Mouse (Mus musculus) kidney, adult 2 months (tissue): ENCODE measurements around the gene Tax1bp1. TPM values are rescaled to one million over a fixed set of nuclear protein-coding genes. Genes with fewer than 3 reads are reported as not detected.

ENCODE experiments used
- DNase-seq: peaks from one replicate; pipeline ENCODE4 v3.0.0; 2021
- H3K27ac ChIP-seq: fragments of 200-500 bp; 2 replicates; pipeline ENCODE4 v1.5.1; 2012; ENCODE audit warnings: low read depth, low read length, control low read depth, inconsistent platforms; ENCODE audit not compliant: insufficient read depth
- H3K27me3 ChIP-seq: fragments of 200-500 bp; replicated peaks from 2 replicates; pipeline ENCODE4 v1.6.1; 2012; ENCODE audit warnings: mild to moderate bottlenecking, moderate library complexity, low read length, inconsistent platforms; ENCODE audit not compliant: control insufficient read depth, insufficient read depth
- H3K36me3 ChIP-seq: fragments of 200-500 bp; 2 replicates; pipeline ENCODE4 v1.6.1; 2012; ENCODE audit warnings: mild to moderate bottlenecking, moderate library complexity, low read length, inconsistent platforms; ENCODE audit not compliant: control insufficient read depth, insufficient read depth
- H3K4me1 ChIP-seq: fragments of 200-500 bp; 2 replicates; pipeline ENCODE4 v1.6.1; 2011; ENCODE audit warnings: low read length; ENCODE audit not compliant: control insufficient read depth, insufficient read depth
- H3K4me3 ChIP-seq: fragments of 200-500 bp; 2 replicates; pipeline ENCODE4 v1.5.1; 2011; ENCODE audit warnings: mild to moderate bottlenecking, low read depth, low read length, control low read depth; ENCODE audit not compliant: insufficient read depth
- CTCF ChIP-seq: fragments of 200-500 bp; conservative IDR thresholded peaks from 2 replicates; pipeline ENCODE4 v1.5.1; 2011; ENCODE audit warnings: low read depth, mild to moderate bottlenecking, control low read depth, low read length, moderate library complexity, mixed read lengths; ENCODE audit not compliant: insufficient read depth, insufficient read length
- POLR2A ChIP-seq: fragments of 200-500 bp; IDR thresholded peaks from one replicate; pipeline ENCODE4 v1.6.1; 2011; ENCODE audit warnings: low read depth, low read length, control low read depth
- WGBS: fragments of 180-500 bp; shearing (Covaris S2); methylation state at CpG from one replicate; pipeline ENCODE4 v1.1.7; 2018; 5-methylcytosine and 5-hydroxymethylcytosine counted together
- polyA plus RNA-seq: library from polyadenylated mRNA; depleted of rRNA; stranded (reverse); fragments of >200 nt; gene quantifications from 2 replicates; pipeline ENCODE4 v1.2.3, GENCODE M21; 2012

Tax1bp1 gene
- polyA plus RNA-seq, 1 experiment = 63.1 TPM

GRCm38 (mm10) chr6:52779546-52779945, 66.0 kb downstream of the Tax1bp1 start:
- DNase-seq = no peak
- Histone ChIP-seq H3K4me1 (no peaks in the 10 kb centered on the region), H3K27me3 (no peaks in the 10 kb centered on the region), H3K4me3 (no peak overlapping the region), H3K27ac (no peak overlapping the region), H3K36me3 (no peaks in the 10 kb centered on the region)
- 78% methylated on average over 5 of the region's 5 CpGs for WGBS
- TF ChIP-seq CTCF = no peak
- no peak for TF ChIP-seq POLR2A

- 87% methylated on average over 10 of the region's 10 CpGs for WGBS
- DNase-seq = no peak
- H3K4me3 ChIP-seq = no peak overlapping the region
- H3K27me3 ChIP-seq = no peaks in the 10 kb centered on the region
- H3K27ac ChIP-seq = no peak overlapping the region
- TF ChIP-seq CTCF = no peak
- no peak for TF ChIP-seq POLR2A
- H3K4me1 ChIP-seq = no peaks in the 10 kb centered on the region
- no peaks in the 10 kb centered on the region for H3K36me3 ChIP-seq
Observed at GRCm38 (mm10) chr6:52790316-52790715, 76.8 kb downstream of the Tax1bp1 start.

- no peak for TF ChIP-seq CTCF
- TF ChIP-seq POLR2A = no peak
- H3K4me1 ChIP-seq = no peaks in the 10 kb centered on the region
- no peak overlapping the region for H3K27ac ChIP-seq
- no peaks in the 10 kb centered on the region for H3K36me3 ChIP-seq
- H3K4me3 ChIP-seq = no peak overlapping the region
- WGBS = 96% methylated on average over 4 of the region's 4 CpGs
- no peaks in the 10 kb centered on the region for H3K27me3 ChIP-seq
- DNase-seq = no peak
Observed at GRCm38 (mm10) chr6:52790781-52791180, 77.3 kb downstream of the Tax1bp1 start.

- no peak overlapping the region for H3K27ac ChIP-seq
- no peaks in the 10 kb centered on the region for H3K36me3 ChIP-seq
- no peak for DNase-seq
- no peaks in the 10 kb centered on the region for H3K27me3 ChIP-seq
- no peaks in the 10 kb centered on the region for H3K4me1 ChIP-seq
- WGBS = 79% methylated on average over 3 of the region's 3 CpGs
- H3K4me3 ChIP-seq = no peak overlapping the region
- TF ChIP-seq POLR2A = no peak
- no peak for TF ChIP-seq CTCF
Observed at GRCm38 (mm10) chr6:52792455-52792854, 78.9 kb downstream of the Tax1bp1 start.

- no peaks in the 10 kb centered on the region for H3K4me1 ChIP-seq
- H3K27me3 ChIP-seq = no peaks in the 10 kb centered on the region
- H3K27ac ChIP-seq = no peak overlapping the region
- DNase-seq = peak; percentile 8
- H3K36me3 ChIP-seq = no peaks in the 10 kb centered on the region
- H3K4me3 ChIP-seq = no peak overlapping the region
- TF ChIP-seq POLR2A (no peak), CTCF (no peak)
- 53% methylated on average over 16 of the region's 16 CpGs for WGBS
Observed at GRCm38 (mm10) chr6:52795029-52795841, 81.7 kb downstream of the Tax1bp1 start.

- no peaks in the 10 kb centered on the region for H3K36me3 ChIP-seq
- H3K27me3 ChIP-seq = no peaks in the 10 kb centered on the region
- peak; percentile 38 for DNase-seq
- H3K4me1 ChIP-seq = no peaks in the 10 kb centered on the region
- 74% methylated on average over 9 of the region's 9 CpGs for WGBS
- TF ChIP-seq CTCF (no peak), POLR2A (no peak)
- H3K4me3 ChIP-seq = no peak overlapping the region
- H3K27ac ChIP-seq = no peak overlapping the region
Observed at GRCm38 (mm10) chr6:52796035-52796598, 82.6 kb downstream of the Tax1bp1 start.

- WGBS = 91% methylated on average over 1 of the region's 1 CpGs
- H3K4me3 ChIP-seq = no peak overlapping the region
Observed at GRCm38 (mm10) chr6:52796691-52797090, 83.2 kb downstream of the Tax1bp1 start.

More at GRCm38 (mm10) chr6:52796691-52797090, 83.2 kb downstream of the Tax1bp1 start:
- H3K36me3 ChIP-seq = no peaks in the 10 kb centered on the region
- DNase-seq = no peak
- H3K27me3 ChIP-seq = no peaks in the 10 kb centered on the region
- no peaks in the 10 kb centered on the region for H3K4me1 ChIP-seq
- H3K27ac ChIP-seq = no peak overlapping the region
- no peak for TF ChIP-seq CTCF
- TF ChIP-seq POLR2A = no peak
